Mouse (Mus musculus) testis, adult 2 months (tissue): ENCODE data around the gene Rnf168. TPM values are rescaled to one million over a fixed set of nuclear protein-coding genes. Genes with fewer than 3 reads are reported as not detected.
"Not testable (repeated sequence)": the region's sequence is repeated elsewhere in the genome, so short reads cannot be mapped to it uniquely, and the experiment has no call there.

Source experiments
- H3K27ac ChIP-seq: fragments of 200-500 bp; 2 replicates; pipeline ENCODE4 v1.5.1; 2012; ENCODE audit warnings: low read depth, low read length; ENCODE audit not compliant: control insufficient read depth, insufficient read depth
- H3K27me3 ChIP-seq: fragments of 200-500 bp; 2 replicates; pipeline ENCODE4 v1.6.1; 2012; ENCODE audit warnings: mild to moderate bottlenecking, low read length, moderate library complexity; ENCODE audit not compliant: control insufficient read depth, insufficient read depth
- H3K36me3 ChIP-seq: fragments of 200-500 bp; 2 replicates; pipeline ENCODE4 v1.6.1; 2012; ENCODE audit warnings: mild to moderate bottlenecking, low read length; ENCODE audit not compliant: control insufficient read depth, insufficient read depth
- H3K4me1 ChIP-seq: fragments of 200-500 bp; 2 replicates; pipeline ENCODE4 v1.6.1; 2012; ENCODE audit warnings: low read length; ENCODE audit not compliant: control insufficient read depth, insufficient read depth
- H3K4me3 ChIP-seq: fragments of 200-500 bp; 2 replicates; pipeline ENCODE4 v1.5.1; 2012; ENCODE audit warnings: low read depth, mild to moderate bottlenecking, low read length, moderate library complexity, mixed read lengths; ENCODE audit not compliant: control insufficient read depth
- CTCF ChIP-seq: fragments of 200-500 bp; IDR thresholded peaks from 2 replicates; pipeline ENCODE4 v1.5.1; 2012; ENCODE audit warnings: low read depth, mild to moderate bottlenecking, inconsistent platforms, low read length, moderate library complexity; ENCODE audit not compliant: control insufficient read depth, insufficient read depth, insufficient replicate concordance
- POLR2A ChIP-seq: fragments of 200-500 bp; IDR thresholded peaks from 2 replicates; pipeline ENCODE4 v1.6.1; 2012; ENCODE audit warnings: low read depth, mild to moderate bottlenecking, inconsistent platforms, low read length, moderate library complexity; ENCODE audit not compliant: control insufficient read depth
- polyA plus RNA-seq: library from polyadenylated mRNA; depleted of rRNA; stranded (reverse); fragments of >200 nt; gene quantifications from 2 replicates; pipeline ENCODE4 v1.2.3, GENCODE M21; 2012

Rnf168 gene
- polyA plus RNA-seq, 1 experiment: 17.9 TPM

GRCm38 (mm10) chr16:32280211-32280610, 3.0 kb downstream of the Rnf168 start:
- H3K27ac ChIP-seq: no peak overlapping the region
- H3K27me3 ChIP-seq: no peaks in the 10 kb centered on the region
- H3K4me1 ChIP-seq: no peaks in the 10 kb centered on the region; the same call in 1 of the 2 replicates
- H3K4me3 ChIP-seq: peak overlapping the region; percentile 56
- TF ChIP-seq CTCF (no peak), POLR2A (no peak)
- H3K36me3 ChIP-seq: peaks cover 4% of the 10 kb centered on the region

GRCm38 (mm10) chr16:32282608-32283007, 5.3 kb downstream of the Rnf168 start:
- Histone ChIP-seq H3K27me3 (no peaks in the 10 kb centered on the region), H3K4me1 (no peaks in the 10 kb centered on the region), H3K36me3 (peaks cover 5% of the 10 kb centered on the region), H3K27ac (no peak overlapping the region), H3K4me3 (no peak overlapping the region)
- TF ChIP-seq CTCF (no peak), POLR2A (no peak)

GRCm38 (mm10) chr16:32291821-32292220, 14.6 kb downstream of the Rnf168 start:
- Histone ChIP-seq H3K27me3 (no peaks in the 10 kb centered on the region), H3K4me1 (no peaks in the 10 kb centered on the region), H3K4me3 (no peak overlapping the region), H3K27ac (no peak overlapping the region), H3K36me3 (peaks cover 1% of the 10 kb centered on the region; the same call in 1 of the 2 replicates)
- TF ChIP-seq CTCF (no peak), POLR2A (no peak)

GRCm38 (mm10) chr16:32299617-32300016, 22.4 kb downstream of the Rnf168 start:
- H3K4me1 ChIP-seq, H3K27ac ChIP-seq, H3K27me3 ChIP-seq, H3K36me3 ChIP-seq, H3K4me3 ChIP-seq: not testable (repeated sequence)

DNA sequence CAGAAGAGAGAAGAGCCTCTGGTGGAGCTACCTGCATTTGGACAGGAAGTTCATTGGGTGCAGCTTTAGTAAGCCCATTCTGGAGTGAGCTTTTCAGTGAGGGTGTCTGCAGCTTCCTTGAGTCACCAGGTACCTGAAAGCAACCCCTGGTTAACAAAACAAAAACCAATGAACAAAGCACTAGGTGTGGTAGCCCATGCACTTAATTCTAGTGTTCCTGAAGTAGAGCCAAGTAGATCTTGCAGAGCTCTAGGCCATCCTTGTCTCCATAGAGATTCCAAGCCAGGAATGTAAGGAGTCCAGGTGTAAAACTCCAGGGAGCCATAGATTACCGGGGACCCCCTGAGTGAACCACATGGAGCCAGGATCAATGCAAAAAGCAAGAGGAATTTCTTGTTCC, 25.8 kb downstream of the Rnf168 start:
- Histone ChIP-seq H3K27ac (no peak overlapping the region), H3K4me1 (no peaks in the 10 kb centered on the region), H3K36me3 (no peaks in the 10 kb centered on the region), H3K4me3 (no peak overlapping the region), H3K27me3 (no peaks in the 10 kb centered on the region)
- no peak for TF ChIP-seq POLR2A
- no peak for TF ChIP-seq CTCF

- Histone ChIP-seq H3K36me3 (no peaks in the 10 kb centered on the region), H3K4me3 (no peak overlapping the region), H3K27me3 (no peaks in the 10 kb centered on the region), H3K4me1 (no peaks in the 10 kb centered on the region), H3K27ac (no peak overlapping the region)
- TF ChIP-seq POLR2A (no peak), CTCF (no peak)
These were observed 26.6 kb downstream of the Rnf168 start for GRCm38 (mm10) chr16:32303886-32304285.

DNA sequence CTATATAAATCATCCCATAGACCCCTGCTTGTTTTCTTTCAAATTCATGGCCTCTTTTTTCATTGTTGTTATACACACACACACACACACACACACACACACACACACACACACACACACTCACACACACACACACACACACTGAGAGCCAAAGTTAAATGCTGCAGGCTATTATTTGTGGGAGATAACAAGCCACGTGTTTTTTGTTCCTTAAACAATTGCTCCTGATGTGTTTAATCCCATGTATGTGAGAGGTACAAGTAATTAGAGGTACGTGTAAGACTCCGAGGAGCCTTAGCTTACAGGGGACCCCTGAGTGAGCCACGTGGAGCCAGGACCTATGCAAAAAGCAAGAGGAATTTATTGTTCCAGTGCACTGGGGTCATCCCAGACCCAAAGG, 34.7 kb downstream of the Rnf168 start:
- no peak overlapping the region for H3K27ac ChIP-seq
- no peak for TF ChIP-seq POLR2A
- H3K4me1 ChIP-seq: peaks cover 5% of the 10 kb centered on the region
- H3K36me3 ChIP-seq: no peaks in the 10 kb centered on the region
- H3K27me3 ChIP-seq: no peaks in the 10 kb centered on the region
- no peak overlapping the region for H3K4me3 ChIP-seq

DNA sequence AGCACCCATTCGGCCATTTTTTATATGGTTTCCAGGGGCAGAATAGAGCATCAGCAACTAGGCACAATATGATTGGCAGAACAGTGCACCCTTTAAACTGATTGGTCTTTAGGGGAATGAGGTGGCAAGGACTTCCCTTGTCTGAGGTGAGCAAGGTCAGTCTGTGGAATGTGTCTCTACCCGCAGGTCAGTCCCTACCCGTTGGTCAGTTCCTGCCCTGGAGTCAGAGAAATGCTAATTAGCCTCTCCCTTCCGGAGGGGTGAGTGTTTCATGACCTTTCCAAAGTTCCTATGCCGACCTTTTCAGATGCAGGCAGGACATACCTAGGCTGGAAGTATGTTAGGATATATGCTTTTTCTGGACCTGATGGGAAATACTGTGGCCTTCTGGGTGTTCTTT, 35.1 kb downstream of the Rnf168 start:
- no peaks in the 10 kb centered on the region for H3K36me3 ChIP-seq
- TF ChIP-seq POLR2A (no peak), CTCF (no peak)
- peaks cover 5% of the 10 kb centered on the region for H3K4me1 ChIP-seq
- H3K27me3 ChIP-seq: no peaks in the 10 kb centered on the region
- no peak overlapping the region for H3K4me3 ChIP-seq
- no peak overlapping the region for H3K27ac ChIP-seq
